Mouse (Mus musculus) embryonic fibroblast, embryonic 13.5 days (primary cell): Measurements from ENCODE around the gene Cdk14.

Source experiments
- CTCF ChIP-seq: IDR thresholded peaks from 2 replicates; pipeline ENCODE4 v1.5.1; 2011; ENCODE audit warnings: mild to moderate bottlenecking, control low read depth, low read length, moderate library complexity, borderline replicate concordance; ENCODE audit not compliant: insufficient read depth
- POLR2A ChIP-seq: IDR thresholded peaks from 2 replicates; pipeline ENCODE4 v1.6.1; 2011; ENCODE audit warnings: low read depth, mild to moderate bottlenecking, control low read depth, low read length, moderate library complexity

GRCm38 (mm10) chr5:5242704-5243103, 177.4 kb downstream of the Cdk14 start:
- TF ChIP-seq POLR2A: no peak
- no peak for TF ChIP-seq CTCF
